Mouse (Mus musculus) large intestine, adult 2 months (tissue): Measurements from ENCODE around the gene Morc4. TPM values are rescaled to one million over a fixed set of nuclear protein-coding genes. Genes with fewer than 3 reads are reported as not detected.

Experiments
- DNase-seq: peaks from one replicate; pipeline ENCODE4 v3.0.0-alpha.2; 2012; ENCODE audit warnings: low read depth, low spot score
- WGBS: fragments of 180-500 bp; shearing (Covaris S2); methylation state at CpG from one replicate; pipeline ENCODE4 v1.1.7; 2018; 5-methylcytosine and 5-hydroxymethylcytosine counted together
- polyA plus RNA-seq: library from polyadenylated mRNA; depleted of rRNA; stranded (reverse); fragments of >200 nt; gene quantifications from 2 replicates; pipeline ENCODE4 v1.2.3, GENCODE M21; 2012; rRNA removed

Morc4 gene
- polyA plus RNA-seq = 1.7 and 2.7 TPM in 2 replicates

GRCm38 (mm10) chrX:139870938-139871791, at the start of gene Morc4:
Morc4 (minus strand) TSS chrX:139871677.
- 18% methylated on average over 70 of the region's 87 CpGs for WGBS
- DNase-seq = no peak

GRCm38 (mm10) chrX:139920572-139920971, 49.1 kb upstream of the Morc4 start:
- WGBS = 80% methylated on average over 4 of the region's 4 CpGs
- no peak for DNase-seq

GRCm38 (mm10) chrX:139891387-139891786, 19.9 kb upstream of the Morc4 start:
- 44% methylated on average over 1 of the region's 1 CpGs for WGBS
- no peak for DNase-seq

DNA sequence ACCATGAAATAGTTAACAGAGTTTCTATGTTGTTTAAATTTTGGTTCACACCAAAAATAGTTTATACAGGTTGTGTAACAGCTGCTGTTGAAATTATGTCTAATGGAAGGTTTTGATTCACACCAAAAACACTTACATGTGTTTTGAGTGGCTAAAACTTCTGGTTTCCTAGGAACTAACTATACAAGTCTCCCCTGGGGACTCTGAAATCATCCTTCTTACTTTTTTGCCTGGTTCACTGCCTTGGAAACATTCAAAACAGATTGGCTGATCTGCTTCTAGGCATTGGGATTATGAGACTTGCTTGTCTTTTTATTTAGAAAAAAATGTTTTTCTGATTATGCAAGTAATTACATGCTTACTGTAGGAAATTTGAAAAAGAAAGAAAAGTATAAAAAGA, 11.7 kb upstream of the Morc4 start:
- DNase-seq = no peak

GRCm38 (mm10) chrX:139877936-139878335, 6.5 kb upstream of the Morc4 start:
- WGBS = 57% methylated on average over 3 of the region's 3 CpGs
- DNase-seq = no peak

DNA sequence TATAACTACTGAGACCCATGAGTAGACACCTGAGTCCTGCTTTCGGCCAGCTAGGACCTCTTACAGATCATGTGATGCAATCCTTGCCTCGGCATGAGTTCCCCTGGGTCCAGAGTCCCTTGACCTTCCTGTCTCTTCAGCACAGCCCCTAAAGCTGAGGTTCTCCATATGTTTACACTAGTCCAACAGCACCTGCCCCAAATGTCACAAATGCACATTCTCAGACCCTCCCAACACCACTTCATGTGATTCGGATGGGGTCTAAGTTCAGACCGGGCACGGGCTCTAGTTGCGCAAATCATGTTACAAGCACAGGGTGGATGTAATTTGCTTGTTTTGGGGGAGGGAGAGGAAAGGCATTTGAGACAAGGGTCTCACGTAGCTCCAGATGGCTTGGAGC, 5.6 kb upstream of the Morc4 start:
- WGBS = 66% methylated on average over 7 of the region's 7 CpGs
- no peak for DNase-seq

- 11% methylated on average over 15 of the region's 15 CpGs for WGBS
- DNase-seq = no peak
These were observed 1.2 kb downstream of the Morc4 start for GRCm38 (mm10) chrX:139870300-139870711.

DNA sequence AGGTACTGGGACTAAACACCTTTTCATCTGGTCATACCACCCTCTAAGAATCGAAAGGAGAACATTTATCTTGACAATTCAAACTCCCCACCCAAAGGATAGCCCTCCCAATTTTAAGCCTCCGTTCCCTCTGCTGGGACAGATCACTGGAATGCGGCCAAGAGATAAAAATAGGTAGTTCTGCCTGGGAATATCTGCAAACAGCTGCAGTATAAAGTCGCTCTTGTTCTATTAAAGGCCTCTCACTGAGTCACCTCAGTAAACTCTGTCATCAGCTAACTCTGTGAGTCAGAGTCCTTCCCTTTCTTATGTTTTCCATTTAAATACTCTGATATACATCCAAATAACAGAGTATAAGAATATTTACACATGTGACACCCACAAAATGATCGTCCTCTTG, 12.1 kb downstream of the Morc4 start:
- 45% methylated on average over 5 of the region's 5 CpGs for WGBS
- no peak for DNase-seq

DNA sequence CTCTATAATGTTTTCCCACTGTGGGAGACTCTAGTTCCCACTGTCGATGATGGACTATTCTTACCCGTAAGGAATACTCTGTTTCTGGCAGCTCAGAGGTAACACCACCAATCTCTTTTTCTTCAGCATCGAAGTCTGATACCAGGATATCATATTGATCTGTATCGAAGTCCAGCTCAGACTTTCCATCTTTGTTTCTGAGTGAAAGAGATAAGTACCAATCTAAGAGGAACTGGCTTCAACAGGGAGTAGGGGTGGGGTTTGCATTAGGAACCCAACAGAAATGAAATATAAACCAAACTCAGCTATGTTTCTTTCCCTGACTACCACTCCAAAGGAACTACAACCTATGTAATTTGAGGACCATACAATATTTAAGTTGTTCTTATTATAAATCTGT, 16.7 kb downstream of the Morc4 start:
- DNase-seq = no peak

GRCm38 (mm10) chrX:139841091-139841490, 30.4 kb downstream of the Morc4 start:
- WGBS = 82% methylated on average over 6 of the region's 6 CpGs
- DNase-seq = no peak

More for the DNA sequence above, 16.7 kb downstream of the Morc4 start:
- 91% methylated on average over 4 of the region's 4 CpGs for WGBS

GRCm38 (mm10) chrX:139839057-139839456, 32.4 kb downstream of the Morc4 start:
- DNase-seq = no peak
- 47% methylated on average over 3 of the region's 3 CpGs for WGBS

DNA sequence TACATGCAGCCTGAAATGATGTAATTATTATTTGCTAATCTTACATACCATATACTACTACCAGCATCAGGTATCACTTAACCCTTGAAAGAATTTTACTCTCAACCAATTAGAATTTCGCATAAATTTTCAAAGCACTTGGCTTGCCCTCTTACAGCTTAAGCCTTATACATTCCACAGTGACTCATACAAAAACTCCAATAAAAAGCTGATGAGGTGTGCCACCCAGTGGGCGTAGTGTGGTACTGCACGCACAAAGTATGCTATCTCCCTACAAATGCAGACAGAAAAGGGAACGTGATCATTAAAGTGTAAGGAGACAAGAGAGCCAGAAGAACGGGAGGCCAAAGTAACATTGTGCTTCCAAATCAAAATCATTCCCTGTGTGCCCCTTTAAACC, 39.0 kb downstream of the Morc4 start:
- no peak for DNase-seq
- WGBS = 30% methylated on average over 5 of the region's 5 CpGs

GRCm38 (mm10) chrX:139828363-139829092, 42.9 kb downstream of the Morc4 start:
- DNase-seq = no peak
- 82% methylated on average over 6 of the region's 6 CpGs for WGBS

DNA sequence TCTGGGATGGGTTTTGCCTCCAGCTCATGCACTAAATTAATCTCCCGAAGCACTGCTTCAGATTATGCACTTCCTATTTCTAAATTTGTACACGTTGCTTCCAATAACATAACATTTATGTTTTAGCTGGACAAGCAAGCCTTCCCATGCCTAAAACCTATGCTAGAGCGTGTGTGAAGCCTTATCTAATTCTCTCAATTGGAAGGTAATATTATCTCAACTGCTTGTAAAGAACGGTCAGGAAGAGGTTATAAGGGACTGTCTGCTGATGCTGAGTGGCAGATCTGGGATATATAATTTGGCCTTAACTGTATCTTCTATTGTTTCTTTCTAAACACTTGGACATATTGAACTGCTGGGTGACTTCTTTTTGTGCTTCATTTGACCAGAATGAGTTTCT, 44.6 kb downstream of the Morc4 start:
- WGBS = 87% methylated on average over 4 of the region's 4 CpGs

GRCm38 (mm10) chrX:139825402-139825801, 46.1 kb downstream of the Morc4 start:
- no peak for DNase-seq

More for the DNA sequence above, 44.6 kb downstream of the Morc4 start:
- no peak for DNase-seq

DNA sequence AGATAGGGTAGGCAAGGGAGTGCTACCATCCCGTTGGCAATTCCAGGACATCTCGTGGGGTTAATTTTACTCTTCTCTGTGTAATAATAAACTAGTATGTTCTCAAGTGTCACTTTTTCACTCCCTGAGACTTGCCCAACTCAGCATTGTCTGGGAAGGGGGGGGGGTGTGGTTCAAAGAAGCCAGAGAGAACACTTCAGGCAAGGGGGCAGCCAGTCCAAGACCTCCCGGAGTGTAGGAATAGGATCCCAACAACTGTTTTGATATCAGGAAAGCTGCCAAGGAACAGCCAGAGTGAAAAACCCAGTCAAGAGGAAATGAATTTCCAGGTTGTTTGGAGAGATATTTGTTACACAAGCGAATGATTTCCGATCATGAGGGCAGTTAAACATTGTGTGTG, 56.3 kb downstream of the Morc4 start:
- WGBS = 46% methylated on average over 5 of the region's 5 CpGs
- no peak for DNase-seq

More at GRCm38 (mm10) chrX:139825402-139825801, 46.1 kb downstream of the Morc4 start:
- 55% methylated on average over 1 of the region's 1 CpGs for WGBS

DNA sequence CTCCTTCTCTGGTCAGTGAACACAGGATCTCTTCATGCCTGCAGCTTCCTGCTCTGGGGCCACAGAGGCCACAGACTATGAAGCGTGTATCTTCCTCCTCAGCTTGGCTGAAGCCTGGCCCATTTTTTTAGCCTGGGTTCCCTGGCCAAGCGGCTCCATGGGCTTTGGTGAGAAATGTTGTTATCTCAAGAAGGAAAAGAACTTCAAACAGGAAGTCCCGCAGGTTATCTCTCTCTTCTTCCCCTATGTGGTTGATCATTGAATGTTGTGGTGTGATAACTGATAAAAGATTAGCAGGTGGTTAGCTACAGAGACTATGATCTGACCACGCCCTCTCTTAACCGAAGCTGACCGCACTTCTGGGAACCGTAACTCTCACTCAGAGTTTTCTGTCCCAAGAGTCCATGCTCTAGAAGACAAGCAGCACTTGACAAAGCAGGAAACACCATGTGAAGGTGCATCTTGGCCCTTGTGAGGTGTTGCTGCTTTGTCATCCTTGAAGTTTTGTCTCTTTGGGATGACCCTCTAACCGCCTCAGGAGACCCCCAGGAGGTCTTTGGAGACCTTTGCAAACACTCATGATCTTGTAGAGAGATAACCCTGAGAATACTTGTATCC, 57.4 kb downstream of the Morc4 start:
- 47% methylated on average over 8 of the region's 8 CpGs for WGBS

DNA sequence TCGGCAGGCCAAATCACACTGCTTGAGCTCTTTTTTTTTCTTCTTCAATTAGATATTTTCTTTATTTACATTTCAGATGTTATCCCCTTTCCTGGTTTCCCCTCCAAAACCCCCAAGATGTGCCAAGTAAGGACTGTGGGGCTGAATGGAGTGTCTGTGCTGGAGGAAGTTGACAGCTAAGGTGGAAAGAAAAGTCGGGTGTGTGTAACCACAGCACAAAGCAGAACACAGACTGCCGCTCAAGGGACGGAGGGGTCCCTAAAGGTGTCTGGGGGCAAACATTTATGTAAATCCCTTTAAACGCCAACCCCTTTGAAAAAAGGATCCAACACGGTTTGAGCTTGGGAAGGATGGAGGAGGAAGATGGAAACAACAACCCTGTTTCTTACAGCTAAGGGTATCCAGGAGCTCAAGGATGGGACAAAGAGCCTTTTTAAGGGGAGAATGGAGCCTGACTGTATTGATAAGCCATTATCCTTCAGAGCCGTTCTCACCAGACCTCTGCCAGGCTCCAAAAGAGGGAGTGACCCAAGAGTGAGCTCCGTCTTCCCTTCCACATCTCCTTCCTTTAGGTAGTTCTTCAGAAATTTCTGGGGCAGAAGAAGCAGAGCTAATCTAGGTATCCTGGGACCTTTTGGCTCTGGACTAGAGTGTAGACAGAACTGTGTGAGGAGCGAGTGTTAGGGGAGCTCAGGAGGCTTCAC, 58.0 kb downstream of the Morc4 start:
- WGBS = 39% methylated on average over 9 of the region's 9 CpGs
- no peak for DNase-seq

More for the DNA sequence above, 57.4 kb downstream of the Morc4 start:
- DNase-seq = no peak

GRCm38 (mm10) chrX:139812636-139813298, 58.7 kb downstream of the Morc4 start:
- 32% methylated on average over 3 of the region's 3 CpGs for WGBS
- no peak for DNase-seq
